Mouse (Mus musculus): ENCODE measurements around the gene Agtrap. TPM values are rescaled to one million over a fixed set of nuclear protein-coding genes. Genes with fewer than 3 reads are reported as not detected.

Agtrap gene
- polyA plus RNA-seq, 1 experiment from 2014 or later = 7.0 TPM

GRCm38 (mm10) chr4:148080597-148080973, 7.2 kb downstream of the Agtrap start:
- WGBS = 76% methylated on average over 1 of the region's 1 CpGs

GRCm38 (mm10) chr4:148079944-148080596, 7.8 kb downstream of the Agtrap start:
- no peak overlapping the region for H3K4me2 ChIP-seq (ENCODE audit: low read depth, low read length)
- no peak overlapping the region for H3K4me3 ChIP-seq (ENCODE audit: low read depth, low read length)
- no peaks in the 10 kb centered on the region for H3K4me1 ChIP-seq (ENCODE audit: control insufficient read depth, insufficient read depth, low read length)
- 89% methylated on average over 8 of the region's 8 CpGs for WGBS
- no peak overlapping the region for H3K9ac ChIP-seq (replicated peaks; ENCODE audit: low read length)
- DNase-seq (ENCODE audit: low spot score) (no peak), ATAC-seq (replicated peaks; ENCODE audit: insufficient number of reproducible peaks, low FRiP score, low TSS enrichment, low read depth) (no peak)
- H3K27me3 ChIP-seq (ENCODE audit: control insufficient read depth, insufficient read depth, low read length) = no peaks in the 10 kb centered on the region
- no peaks in the 10 kb centered on the region for H3K9me3 ChIP-seq (replicated peaks; ENCODE audit: control insufficient read depth, low read length)
- H3K36me3 ChIP-seq (replicated peaks; ENCODE audit: control insufficient read depth, insufficient read depth, low read depth, low read length) = no peaks in the 10 kb centered on the region
- no peak overlapping the region for H3K27ac ChIP-seq (replicated peaks; ENCODE audit: low read depth, low read length)

More at GRCm38 (mm10) chr4:148080597-148080973, 7.2 kb downstream of the Agtrap start:
- Histone ChIP-seq H3K4me1 (ENCODE audit: control insufficient read depth, insufficient read depth, low read length) (no peaks in the 10 kb centered on the region), H3K27ac (replicated peaks; ENCODE audit: low read depth, low read length) (no peak overlapping the region), H3K9me3 (replicated peaks; ENCODE audit: control insufficient read depth, low read length) (no peaks in the 10 kb centered on the region), H3K27me3 (ENCODE audit: control insufficient read depth, insufficient read depth, low read length) (no peaks in the 10 kb centered on the region), H3K9ac (replicated peaks; ENCODE audit: low read length) (no peak overlapping the region), H3K4me3 (ENCODE audit: low read depth, low read length) (no peak overlapping the region), H3K36me3 (replicated peaks; ENCODE audit: control insufficient read depth, insufficient read depth, low read depth, low read length) (no peaks in the 10 kb centered on the region), H3K4me2 (ENCODE audit: low read depth, low read length) (no peak overlapping the region)
- DNase-seq (ENCODE audit: low spot score) (no peak), ATAC-seq (replicated peaks; ENCODE audit: insufficient number of reproducible peaks, low FRiP score, low TSS enrichment, low read depth) (no peak)

- Histone ChIP-seq H3K9ac (replicated peaks; ENCODE audit: low read length) (no peak overlapping the region), H3K27ac (replicated peaks; ENCODE audit: low read depth, low read length) (no peak overlapping the region), H3K9me3 (replicated peaks; ENCODE audit: control insufficient read depth, low read length) (no peaks in the 10 kb centered on the region), H3K27me3 (ENCODE audit: control insufficient read depth, insufficient read depth, low read length) (no peaks in the 10 kb centered on the region), H3K4me1 (ENCODE audit: control insufficient read depth, insufficient read depth, low read length) (no peaks in the 10 kb centered on the region), H3K36me3 (replicated peaks; ENCODE audit: control insufficient read depth, insufficient read depth, low read depth, low read length) (no peaks in the 10 kb centered on the region), H3K4me3 (ENCODE audit: low read depth, low read length) (no peak overlapping the region), H3K4me2 (ENCODE audit: low read depth, low read length) (no peak overlapping the region)
- 56% methylated on average over 6 of the region's 6 CpGs for WGBS
- ATAC-seq (replicated peaks; ENCODE audit: insufficient number of reproducible peaks, low FRiP score, low TSS enrichment, low read depth) (no peak), DNase-seq (ENCODE audit: low spot score) (no peak)
Observed at GRCm38 (mm10) chr4:148079212-148079611, 8.6 kb downstream of the Agtrap start.

- no peaks in the 10 kb centered on the region for H3K9me3 ChIP-seq (replicated peaks; ENCODE audit: control insufficient read depth, low read length)
- H3K27ac ChIP-seq (replicated peaks; ENCODE audit: low read depth, low read length) = no peak overlapping the region
Observed at GRCm38 (mm10) chr4:148075881-148076280, 11.9 kb downstream of the Agtrap start.

GRCm38 (mm10) chr4:148075259-148075658, 12.6 kb downstream of the Agtrap start:
- Histone ChIP-seq H3K27me3 (ENCODE audit: control insufficient read depth, insufficient read depth, low read length) (no peaks in the 10 kb centered on the region), H3K4me3 (ENCODE audit: low read depth, low read length) (peak overlapping the region; percentile 8; the same call in 1 of the 2 replicates), H3K9ac (replicated peaks; ENCODE audit: low read length) (peak overlapping the region; percentile 37), H3K27ac (replicated peaks; ENCODE audit: low read depth, low read length) (no peak overlapping the region), H3K9me3 (replicated peaks; ENCODE audit: control insufficient read depth, low read length) (no peaks in the 10 kb centered on the region), H3K4me1 (ENCODE audit: control insufficient read depth, insufficient read depth, low read length) (no peaks in the 10 kb centered on the region), H3K36me3 (replicated peaks; ENCODE audit: control insufficient read depth, insufficient read depth, low read depth, low read length) (no peaks in the 10 kb centered on the region), H3K4me2 (ENCODE audit: low read depth, low read length) (peak overlapping the region; percentile 29)
- ATAC-seq (replicated peaks; ENCODE audit: insufficient number of reproducible peaks, low FRiP score, low TSS enrichment, low read depth) (no peak), DNase-seq (ENCODE audit: low spot score) (peak; percentile 81)
- 37% methylated on average over 21 of the region's 21 CpGs for WGBS

More at GRCm38 (mm10) chr4:148075881-148076280, 11.9 kb downstream of the Agtrap start:
- DNase-seq (ENCODE audit: low spot score) (no peak), ATAC-seq (replicated peaks; ENCODE audit: insufficient number of reproducible peaks, low FRiP score, low TSS enrichment, low read depth) (no peak)
- 89% methylated on average over 6 of the region's 6 CpGs for WGBS
- no peak overlapping the region for H3K4me3 ChIP-seq (ENCODE audit: low read depth, low read length)
- H3K27me3 ChIP-seq (ENCODE audit: control insufficient read depth, insufficient read depth, low read length) = no peaks in the 10 kb centered on the region
- H3K36me3 ChIP-seq (replicated peaks; ENCODE audit: control insufficient read depth, insufficient read depth, low read depth, low read length) = no peaks in the 10 kb centered on the region
- no peaks in the 10 kb centered on the region for H3K4me1 ChIP-seq (ENCODE audit: control insufficient read depth, insufficient read depth, low read length)
- no peak overlapping the region for H3K4me2 ChIP-seq (ENCODE audit: low read depth, low read length)
- peak overlapping the region; percentile 37; the same call in 1 of the 2 replicates for H3K9ac ChIP-seq (replicated peaks; ENCODE audit: low read length)

- DNase-seq (ENCODE audit: low spot score) = peak; percentile 39
- H3K36me3 ChIP-seq (replicated peaks; ENCODE audit: control insufficient read depth, insufficient read depth, low read depth, low read length) = no peaks in the 10 kb centered on the region
- ATAC-seq (replicated peaks; ENCODE audit: insufficient number of reproducible peaks, low FRiP score, low TSS enrichment, low read depth) = 0 out of 2 replicates have a peak, but pooled peaks have one; percentile 15
- 47% methylated on average over 17 of the region's 17 CpGs for whole genome bisulfite sequencing
- no peaks in the 10 kb centered on the region for H3K4me1 ChIP-seq (ENCODE audit: control insufficient read depth, insufficient read depth, low read length)
- no peaks in the 10 kb centered on the region for H3K27me3 ChIP-seq (ENCODE audit: control insufficient read depth, insufficient read depth, low read length)
- H3K4me3 ChIP-seq (ENCODE audit: low read depth, low read length) = 0 out of 2 replicates have a peak overlapping the region, but pooled peaks have one; percentile 8
- H3K9ac ChIP-seq (replicated peaks; ENCODE audit: low read length) = peak overlapping the region; percentile 37
- H3K27ac ChIP-seq (replicated peaks; ENCODE audit: low read depth, low read length) = no peak overlapping the region
- H3K4me2 ChIP-seq (ENCODE audit: low read depth, low read length) = peak overlapping the region; percentile 29
- H3K9me3 ChIP-seq (replicated peaks; ENCODE audit: control insufficient read depth, low read length) = no peaks in the 10 kb centered on the region
Observed at GRCm38 (mm10) chr4:148074521-148075189, 13.2 kb downstream of the Agtrap start.

- DNase-seq (ENCODE audit: low spot score) (no peak), ATAC-seq (replicated peaks; ENCODE audit: insufficient number of reproducible peaks, low FRiP score, low TSS enrichment, low read depth) (no peak)
- no peak overlapping the region for H3K4me3 ChIP-seq (ENCODE audit: low read depth, low read length)
- H3K9ac ChIP-seq (replicated peaks; ENCODE audit: low read length) = no peak overlapping the region
- H3K4me2 ChIP-seq (ENCODE audit: low read depth, low read length) = no peak overlapping the region
- WGBS = 56% methylated on average over 5 of the region's 5 CpGs
- H3K9me3 ChIP-seq (replicated peaks; ENCODE audit: control insufficient read depth, low read length) = no peaks in the 10 kb centered on the region
- no peaks in the 10 kb centered on the region for H3K36me3 ChIP-seq (replicated peaks; ENCODE audit: control insufficient read depth, insufficient read depth, low read depth, low read length)
- H3K4me1 ChIP-seq (ENCODE audit: control insufficient read depth, insufficient read depth, low read length) = no peaks in the 10 kb centered on the region
- H3K27ac ChIP-seq (replicated peaks; ENCODE audit: low read depth, low read length) = no peak overlapping the region
- H3K27me3 ChIP-seq (ENCODE audit: control insufficient read depth, insufficient read depth, low read length) = no peaks in the 10 kb centered on the region
Observed at GRCm38 (mm10) chr4:148071508-148071907, 16.3 kb downstream of the Agtrap start.

- Histone ChIP-seq H3K9ac (replicated peaks; ENCODE audit: low read length) (no peak overlapping the region), H3K36me3 (replicated peaks; ENCODE audit: control insufficient read depth, insufficient read depth, low read depth, low read length) (no peaks in the 10 kb centered on the region), H3K27me3 (ENCODE audit: control insufficient read depth, insufficient read depth, low read length) (no peaks in the 10 kb centered on the region), H3K4me2 (ENCODE audit: low read depth, low read length) (no peak overlapping the region), H3K9me3 (replicated peaks; ENCODE audit: control insufficient read depth, low read length) (no peaks in the 10 kb centered on the region), H3K4me1 (ENCODE audit: control insufficient read depth, insufficient read depth, low read length) (no peaks in the 10 kb centered on the region), H3K4me3 (ENCODE audit: low read depth, low read length) (no peak overlapping the region), H3K27ac (replicated peaks; ENCODE audit: low read depth, low read length) (no peak overlapping the region)
- WGBS = 83% methylated on average over 9 of the region's 9 CpGs
- DNase-seq (ENCODE audit: low spot score) (no peak), ATAC-seq (replicated peaks; ENCODE audit: insufficient number of reproducible peaks, low FRiP score, low TSS enrichment, low read depth) (no peak)
Observed at GRCm38 (mm10) chr4:148069602-148070218, 18.1 kb downstream of the Agtrap start.
